Mouse (Mus musculus) kidney, postnatal 36 days (tissue): Measurements from ENCODE around the gene Mark2.
A peak's percentile ranks its signal among the peaks of the same experiment; 100 is the strongest.

Source experiments
- DNase-seq, 2 experiments: peaks; one replicate each; pipeline ENCODE4 v3.0.0; 2021 to 2022; ENCODE audit warnings: mixed read lengths in 2 of 2

The Mark2 gene

GRCm38 (mm10) chr19:7265478-7266191, 76.0 kb downstream of the Mark2 start:
- DNase-seq: no peak

- peak; percentile 37 to 44 for DNase-seq
Observed at GRCm38 (mm10) chr19:7264766-7265331, 76.8 kb downstream of the Mark2 start.

DNA sequence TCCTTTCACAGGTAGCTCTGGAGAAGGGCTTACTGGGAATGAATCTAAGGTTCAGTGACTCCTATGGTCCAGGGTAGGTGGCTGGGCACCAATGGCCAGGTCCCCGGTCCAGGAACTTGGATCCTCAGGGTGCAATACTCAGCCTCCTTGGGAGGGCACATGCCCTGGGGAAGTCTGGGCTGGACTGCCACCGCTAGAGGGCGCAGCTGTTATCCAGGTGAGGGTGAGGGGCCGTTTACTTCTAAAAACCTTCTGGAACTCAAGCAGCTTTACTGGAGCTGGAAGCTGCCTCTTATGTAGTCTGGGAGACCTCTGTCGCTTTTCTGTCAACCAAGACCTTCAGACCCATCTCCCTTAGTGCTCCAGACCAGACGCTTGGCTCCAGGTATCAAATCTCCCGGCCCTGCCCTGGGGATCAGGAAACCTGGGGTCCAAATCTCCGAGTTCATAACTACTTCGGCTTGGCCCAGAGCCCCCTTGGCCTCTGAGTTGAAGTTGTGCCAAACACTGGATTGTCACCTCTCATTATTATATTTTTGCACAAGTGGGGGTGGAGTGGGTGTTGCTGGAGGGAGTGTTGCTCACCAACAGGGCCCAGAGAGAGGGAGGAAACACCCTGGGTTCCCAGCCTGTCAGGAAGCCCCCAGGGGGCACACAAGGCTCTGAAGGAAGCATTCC, 77.4 kb downstream of the Mark2 start:
- DNase-seq: peak; percentile 77 to 94

GRCm38 (mm10) chr19:7262592-7262991, 79.1 kb downstream of the Mark2 start:
- no peak for DNase-seq

DNA sequence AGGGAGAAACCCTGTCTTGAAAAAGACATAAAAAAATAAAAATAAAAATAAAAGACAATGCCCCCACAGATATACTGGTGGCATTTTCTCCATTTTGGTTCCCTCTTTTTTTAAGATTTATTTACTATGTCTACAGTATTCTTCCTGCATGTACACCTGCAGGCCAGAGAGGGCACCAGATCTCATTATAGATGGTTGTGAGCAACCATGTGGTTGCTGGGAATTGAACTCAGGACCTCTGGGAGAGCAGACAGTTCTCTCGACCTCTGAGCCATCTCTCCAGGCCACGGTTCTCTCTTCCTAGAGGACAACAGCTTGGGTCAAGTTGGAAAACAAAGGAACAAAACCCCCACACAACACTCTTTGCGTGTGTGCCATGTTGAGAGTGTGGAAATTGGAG, 79.7 kb downstream of the Mark2 start:
- DNase-seq: no peak

GRCm38 (mm10) chr19:7261476-7261875, 80.2 kb downstream of the Mark2 start:
- DNase-seq: no peak

GRCm38 (mm10) chr19:7257881-7258280, 83.8 kb downstream of the Mark2 start:
- DNase-seq: peak in 1 of 2 experiments; percentile 47

DNA sequence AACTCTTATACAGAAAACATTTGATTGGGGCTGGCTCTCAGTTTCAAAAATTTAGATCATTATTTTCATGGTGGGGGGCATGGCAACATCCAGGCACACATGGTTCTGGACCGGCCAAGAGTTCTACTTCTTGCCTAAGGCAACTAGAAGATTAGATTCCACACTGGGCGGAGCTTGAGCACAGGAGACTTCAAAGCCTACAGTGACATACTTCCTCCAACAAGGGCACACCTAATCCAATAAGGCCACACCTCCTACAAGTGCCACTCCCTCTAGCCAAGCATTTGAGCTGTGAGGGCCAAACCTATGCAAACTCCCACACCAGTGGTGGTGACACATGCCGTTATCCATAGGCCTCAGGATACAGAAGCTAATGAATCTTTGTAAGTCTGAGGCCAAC, 95.6 kb downstream of the Mark2 start:
- DNase-seq: no peak

- DNase-seq: peak; percentile 95 to 97
Observed at GRCm38 (mm10) chr19:7240782-7241690, 100.6 kb downstream of the Mark2 start, which contains the start of gene Naa40. Gene Naa40, minus strand, starts transcription at chr19:7241183.

GRCm38 (mm10) chr19:7240291-7240690, 101.4 kb downstream of the Mark2 start:
- DNase-seq: no peak

GRCm38 (mm10) chr19:7239574-7239973, 102.1 kb downstream of the Mark2 start:
- DNase-seq: no peak

DNA sequence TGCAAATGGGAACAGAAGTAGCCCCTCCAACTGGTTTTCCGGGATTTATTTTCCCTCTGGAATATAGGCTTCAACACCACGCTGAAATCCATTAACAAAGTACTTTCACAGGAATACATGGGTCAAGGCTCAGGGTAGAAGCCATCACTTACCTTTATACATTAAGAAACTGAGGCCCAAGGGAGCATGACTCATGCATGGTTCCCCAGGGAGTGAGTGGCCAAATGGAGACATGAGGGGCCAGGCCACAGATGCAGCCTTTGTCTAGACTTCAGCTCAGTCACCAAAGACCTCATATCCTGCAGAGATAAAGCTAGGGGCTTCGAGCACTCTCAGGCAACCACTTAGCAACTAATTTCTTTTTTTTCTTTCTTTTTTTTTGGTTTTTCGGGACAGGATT, 104.9 kb downstream of the Mark2 start:
- no peak for DNase-seq

GRCm38 (mm10) chr19:7236011-7236410, 105.6 kb downstream of the Mark2 start:
- peak in 1 of 2 experiments; percentile 25 for DNase-seq

DNA sequence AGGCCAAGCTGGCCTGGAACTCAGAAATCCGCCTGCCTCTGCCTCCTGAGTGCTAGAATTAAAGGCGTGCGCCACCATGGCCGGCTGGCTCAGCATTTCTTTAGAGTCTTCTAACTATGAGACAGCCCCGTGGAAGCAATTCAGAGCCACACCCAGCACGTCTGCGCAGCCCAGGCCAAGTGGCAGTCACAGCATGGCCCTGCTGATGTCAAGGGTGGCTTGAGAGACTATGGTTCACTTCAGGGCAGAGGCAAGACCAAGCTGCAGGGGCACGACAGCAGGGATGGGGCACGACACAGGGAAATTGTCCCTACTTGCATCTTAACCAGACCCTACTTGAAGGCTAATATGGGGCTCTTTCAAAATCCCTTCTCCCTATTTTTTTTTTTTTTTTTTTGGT, 106.2 kb downstream of the Mark2 start:
- DNase-seq: no peak

DNA sequence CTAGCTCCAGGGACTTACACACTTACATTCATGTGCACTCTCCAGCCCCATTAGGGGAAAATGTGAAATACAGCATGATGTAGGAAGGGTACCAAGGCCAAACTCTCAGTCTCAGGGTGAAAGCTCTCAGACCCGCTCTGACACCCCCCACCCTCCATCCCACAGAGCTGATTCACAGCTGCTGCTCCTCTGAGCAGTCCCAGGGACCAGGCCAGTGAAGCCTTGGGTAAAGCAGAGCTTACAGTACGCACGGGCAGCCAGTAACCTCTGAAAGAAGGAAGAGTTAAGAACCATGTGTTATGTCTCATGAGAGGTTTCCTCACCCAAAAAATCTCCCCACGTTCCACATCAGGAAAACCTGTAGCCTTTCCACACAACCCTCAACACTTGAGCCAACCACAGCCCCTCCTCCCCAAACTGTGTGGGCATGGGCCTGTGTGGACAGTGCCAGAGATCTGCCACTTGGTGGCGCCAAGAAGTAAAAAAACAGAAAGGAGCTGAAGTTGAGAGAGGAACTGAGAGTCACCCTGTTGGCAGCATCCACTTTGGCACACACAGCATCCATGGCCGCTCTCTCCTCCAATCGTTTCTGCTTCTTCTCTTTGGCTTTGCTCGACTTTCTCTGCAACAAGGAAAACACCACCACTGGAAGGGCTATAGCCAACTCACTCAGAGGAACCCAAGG, 107.0 kb downstream of the Mark2 start:
- DNase-seq: peak; percentile 74 to 85

- peak; percentile 74 to 79 for DNase-seq
Observed at GRCm38 (mm10) chr19:7226511-7226914, 115.1 kb downstream of the Mark2 start.
